Mouse (Mus musculus) right cerebral cortex, adult 2 months (tissue): ENCODE results near the gene P4hb.
"Not testable (repeated sequence)": the region's sequence is repeated elsewhere in the genome, so short reads cannot be mapped to it uniquely, and the experiment has no call there.

Source experiments
- DNase-seq, 2 experiments: peaks; one replicate each; pipeline ENCODE4 v3.0.0; 2021 to 2022; ENCODE audit warnings: low spot score in 2 of 2

The P4hb gene

GRCm38 (mm10) chr11:120538955-120539284 is 34.1 kb downstream of the P4hb start:
- DNase-seq, result no peak

- no peak for DNase-seq
Measured at GRCm38 (mm10) chr11:120538485-120538884, 34.6 kb downstream of the P4hb start.

- DNase-seq, result no peak
Measured at GRCm38 (mm10) chr11:120535804-120536203, 37.2 kb downstream of the P4hb start.

GRCm38 (mm10) chr11:120535145-120535544 is 37.9 kb downstream of the P4hb start:
- no peak for DNase-seq

- DNase-seq, result no peak
Measured at GRCm38 (mm10) chr11:120534093-120534492, 39.0 kb downstream of the P4hb start.

- no peak for DNase-seq
Measured at GRCm38 (mm10) chr11:120531646-120532045, 41.4 kb downstream of the P4hb start.

- no peak for DNase-seq
Measured at GRCm38 (mm10) chr11:120530085-120530964, 42.7 kb downstream of the P4hb start, which contains the start of gene Gcgr. Gene Gcgr (plus strand): TSS chr11:120530699.

GRCm38 (mm10) chr11:120528903-120529302 is 44.1 kb downstream of the P4hb start:
- no peak for DNase-seq

- no peak for DNase-seq
Measured at GRCm38 (mm10) chr11:120527690-120528354, 45.2 kb downstream of the P4hb start.

GRCm38 (mm10) chr11:120525959-120526358 is 47.1 kb downstream of the P4hb start:
- no peak for DNase-seq

- no peak for DNase-seq
Measured at GRCm38 (mm10) chr11:120522581-120522980, 50.5 kb downstream of the P4hb start.

GRCm38 (mm10) chr11:120520967-120521540 is 52.0 kb downstream of the P4hb start:
- no peak for DNase-seq

- no peak for DNase-seq
Measured at GRCm38 (mm10) chr11:120520498-120520897, 52.6 kb downstream of the P4hb start.

- DNase-seq, result no peak
Measured at GRCm38 (mm10) chr11:120519738-120520137, 53.3 kb downstream of the P4hb start.

- DNase-seq, result no peak
Measured at GRCm38 (mm10) chr11:120518558-120518957, 54.5 kb downstream of the P4hb start.

- DNase-seq, result peak; percentile 86
Measured at GRCm38 (mm10) chr11:120518027-120518426, 55.0 kb downstream of the P4hb start.

GRCm38 (mm10) chr11:120517147-120517546 is 55.9 kb downstream of the P4hb start:
- DNase-seq, result no peak

- DNase-seq, result peak; percentile 89 to 92
Measured at GRCm38 (mm10) chr11:120515611-120516010, 57.4 kb downstream of the P4hb start.

GRCm38 (mm10) chr11:120514262-120514661 is 58.8 kb downstream of the P4hb start:
- not testable (repeated sequence) for DNase-seq

- no peak for DNase-seq
Measured at GRCm38 (mm10) chr11:120512790-120513453, 60.1 kb downstream of the P4hb start.

- DNase-seq, result no peak
Measured at GRCm38 (mm10) chr11:120510375-120511030, 62.5 kb downstream of the P4hb start.
